Mouse (Mus musculus): ENCODE results near the gene Prmt8.

DNA sequence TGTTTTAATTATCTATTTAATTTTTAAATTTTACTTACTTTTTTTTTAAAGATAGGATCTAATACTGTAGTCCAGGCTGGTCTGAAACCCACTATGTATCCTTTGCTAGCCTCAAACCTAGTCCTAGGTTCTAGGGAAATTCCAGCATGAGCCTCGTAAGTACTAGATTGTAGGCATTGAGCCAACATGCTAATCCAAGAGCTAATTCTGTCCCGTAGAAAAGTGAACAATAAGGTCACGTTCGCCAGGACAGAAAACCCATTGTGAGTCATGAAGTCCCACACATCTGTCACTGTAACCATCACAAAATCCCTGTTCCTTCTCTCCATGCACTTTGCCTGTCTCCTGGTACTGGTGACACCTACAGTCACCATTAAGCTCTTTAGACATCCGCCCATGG, 53.8 kb downstream of the Prmt8 start:
- TF ChIP-seq CTCF (IDR thresholded peaks at IDR 0.05; ENCODE audit: insufficient read depth, low read depth, low read length): no peak
- TF ChIP-seq POLR2A (IDR thresholded peaks at IDR 0.05; ENCODE audit: insufficient read depth, low read depth, low read length): no peak

All from olfactory bulb, adult 2 months (tissue).